Mouse (Mus musculus) midbrain, postnatal 0 days (tissue): ENCODE measurements around the gene Nadsyn1. TPM values are rescaled to one million over a fixed set of nuclear protein-coding genes. Genes with fewer than 3 reads are reported as not detected.

ENCODE experiments used
- ATAC-seq: fragments of 200-750 bp; cut with Nextera tagmentation; 2 replicates; pipeline ENCODE4 v1.8.0; 2017; ENCODE audit warnings: moderate number of reproducible peaks, mild to moderate bottlenecking, moderate TSS enrichment, moderate library complexity; ENCODE audit not compliant: low FRiP score
- DNase-seq: peaks from one replicate; pipeline ENCODE4 v3.0.0-alpha.2; 2015; ENCODE audit warnings: low spot score
- H3K27ac ChIP-seq: fragments of 300-500 bp; sonication (generic); 2 replicates; pipeline ENCODE4 v1.5.1; 2014; ENCODE audit warnings: low read depth, mild to moderate bottlenecking, low read length, mixed read lengths
- H3K27me3 ChIP-seq: fragments of 300-500 bp; sonication (generic); 2 replicates; pipeline ENCODE4 v1.6.1; 2014; ENCODE audit warnings: low read length, control low read depth, mixed read lengths; ENCODE audit not compliant: insufficient read depth
- H3K36me3 ChIP-seq: fragments of 300-500 bp; sonication (generic); 2 replicates; pipeline ENCODE4 v1.6.1; 2014; ENCODE audit warnings: low read length, control low read depth, mixed read lengths; ENCODE audit not compliant: insufficient read depth
- H3K4me1 ChIP-seq: fragments of 300-500 bp; sonication (generic); 2 replicates; pipeline ENCODE4 v1.6.1; 2014; ENCODE audit warnings: mild to moderate bottlenecking, control low read depth, antibody characterized with exemption, low read length, mixed read lengths; ENCODE audit not compliant: insufficient read depth
- H3K4me2 ChIP-seq: fragments of 300-500 bp; sonication (generic); 2 replicates; pipeline ENCODE4 v1.6.1; 2014; ENCODE audit warnings: low read depth, mild to moderate bottlenecking, low read length, mixed read lengths; ENCODE audit not compliant: poor library complexity, severe bottlenecking
- H3K4me3 ChIP-seq: fragments of 300-500 bp; sonication (generic); 2 replicates; pipeline ENCODE4 v1.5.1; 2014; ENCODE audit warnings: low read depth, mild to moderate bottlenecking, low read length, moderate library complexity
- H3K9ac ChIP-seq: fragments of 300-500 bp; sonication (generic); replicated peaks from 2 replicates; pipeline ENCODE4 v1.6.1; 2014; ENCODE audit warnings: mild to moderate bottlenecking, low read length, moderate library complexity, mixed read lengths; ENCODE audit not compliant: poor library complexity, severe bottlenecking
- H3K9me3 ChIP-seq: fragments of 300-500 bp; sonication (generic); 2 replicates; pipeline ENCODE4 v1.6.1; 2016; ENCODE audit warnings: low read length, control low read depth
- CTCF ChIP-seq: IDR thresholded peaks from 2 replicates; pipeline ENCODE4 v1.5.1; 2016; ENCODE audit warnings: antibody characterized with exemption, mild to moderate bottlenecking
- WGBS: fragments of 180-500 bp; shearing (Covaris S2); extraction: QIAGEN DNeasy Blood & Tissue Kit; methylation state at CpG from one replicate; pipeline ENCODE4 v1.1.7; 2014; 5-methylcytosine and 5-hydroxymethylcytosine counted together
- microRNA-seq: library from miRNA; unstranded; fragments of <30 nt; microRNA quantifications from one replicate; pipeline ENCODE4, GENCODE M21; 2016; ENCODE audit warnings: borderline number of aligned reads
- polyA plus RNA-seq: library from polyadenylated mRNA; unstranded; fragments of >200 nt; fragmentation: Nextera tagmentation; extraction: Ambion mirVana; gene quantifications from 2 replicates; pipeline ENCODE4 v1.2.1, GENCODE M21; 2015
- total RNA-seq: library from RNA; depleted of rRNA; stranded (reverse); fragments of >200 nt; gene quantifications from 2 replicates; pipeline ENCODE4 v1.2.3, GENCODE M21; 2014; rRNA removed

Nadsyn1 gene
- total and polyA plus RNA-seq, 2 experiments from 2014 or later = 3.5 to 6.9 TPM

GRCm38 (mm10) chr7:143748041-143748868, 74.4 kb downstream of the Nadsyn1 start:
- TF ChIP-seq CTCF = peak; percentile 91
- H3K4me1 ChIP-seq = no peaks in the 10 kb centered on the region
- H3K36me3 ChIP-seq = no peaks in the 10 kb centered on the region
- 0 out of 2 replicates have a peak overlapping the region, but pooled peaks have one; percentile 24 for H3K9ac ChIP-seq
- H3K4me3 ChIP-seq = peak overlapping the region; percentile 9; the same call in 1 of the 2 replicates
- no peaks in the 10 kb centered on the region for H3K27me3 ChIP-seq
- DNase-seq (peak; percentile 96), ATAC-seq (peak; percentile 85)
- 2% methylated on average over 16 of the region's 16 CpGs for WGBS
- H3K4me2 ChIP-seq = peak overlapping the region; percentile 43
- 0 out of 2 replicates have a peak overlapping the region, but pooled peaks have one; percentile 32 for H3K27ac ChIP-seq
- H3K9me3 ChIP-seq = no peaks in the 10 kb centered on the region

Small RNA genes lying within 50 kb of the gene (microRNA-seq; reads per million reads assigned to microRNA genes)
- not detected for gene Gm22064

Other genes with a start within 250 kb of the Nadsyn1 start
- 44.5 and 63.0 TPM in 2 replicates for gene Cars, start 222.8 kb downstream of the Nadsyn1 start, total RNA-seq
- 75.4 and 76.2 TPM in 2 replicates for gene Cars, start 222.8 kb downstream of the Nadsyn1 start, polyA plus RNA-seq
- gene Tnfrsf26, start 194.1 kb downstream of the Nadsyn1 start, total RNA-seq = 0.09 and 0.11 TPM in 2 replicates
- gene Tnfrsf26, start 194.1 kb downstream of the Nadsyn1 start, polyA plus RNA-seq = 0.05 and 0.10 TPM in 2 replicates
- 1.6 and 2.6 TPM in 2 replicates for gene Tnfrsf22, start 173.2 kb downstream of the Nadsyn1 start, total RNA-seq
- 4.9 and 6.7 TPM in 2 replicates for gene Tnfrsf22, start 173.2 kb downstream of the Nadsyn1 start, polyA plus RNA-seq
- gene Tnfrsf23, start 137.0 kb downstream of the Nadsyn1 start, total RNA-seq = 1.2 and 1.6 TPM in 2 replicates
- gene Tnfrsf23, start 137.0 kb downstream of the Nadsyn1 start, polyA plus RNA-seq = 0.93 and 1.7 TPM in 2 replicates
- 47.7 and 52.6 TPM in 2 replicates for gene Osbpl5, start 65.9 kb downstream of the Nadsyn1 start, total RNA-seq
- 26.7 and 30.2 TPM in 2 replicates for gene Osbpl5, start 65.9 kb downstream of the Nadsyn1 start, polyA plus RNA-seq
- 0.14 and 0.27 TPM in 2 replicates for gene Mrgprg, start 55.9 kb downstream of the Nadsyn1 start, total RNA-seq
- not detected in 2 replicates for gene Mrgprg, start 55.9 kb downstream of the Nadsyn1 start, polyA plus RNA-seq
- 8.0 and 10.1 TPM in 2 replicates for gene Mrgpre, start 38.3 kb downstream of the Nadsyn1 start, total RNA-seq
- 11.6 and 12.4 TPM in 2 replicates for gene Mrgpre, start 38.3 kb downstream of the Nadsyn1 start, polyA plus RNA-seq
- 63.4 and 66.0 TPM in 2 replicates for gene Dhcr7, start 296 bp upstream of the Nadsyn1 start, total RNA-seq
- gene Dhcr7, start 296 bp upstream of the Nadsyn1 start, polyA plus RNA-seq = 74.7 and 80.4 TPM in 2 replicates
- gene Gm498, start 44.0 kb upstream of the Nadsyn1 start, total RNA-seq = not detected in 2 replicates
- gene Gm498, start 44.0 kb upstream of the Nadsyn1 start, polyA plus RNA-seq = not detected in 2 replicates
- gene Shank2, start 179.1 kb upstream of the Nadsyn1 start, total RNA-seq = 32.5 and 32.6 TPM in 2 replicates
- 7.7 and 9.3 TPM in 2 replicates for gene Shank2, start 179.1 kb upstream of the Nadsyn1 start, polyA plus RNA-seq